Mouse (Mus musculus) heart, postnatal 25 days (tissue): Measurements from ENCODE around the gene Adprhl1. TPM values are rescaled to one million over a fixed set of nuclear protein-coding genes. Genes with fewer than 3 reads are reported as not detected.

ENCODE experiments used
- DNase-seq: peaks from one replicate; pipeline ENCODE4 v3.0.0; 2022; ENCODE audit warnings: low spot score
- intact Hi-C: fragments of 180-260 bp; cut with DNase I; formaldehyde crosslinking; loops from one replicate; pipeline ENCODE4 v1.15.1; 2025
- total RNA-seq, 2 experiments: library from RNA; stranded (reverse); gene quantifications; 2 replicates each; pipeline ENCODE4 v1.2.3; 2021

The Adprhl1 gene
- total RNA-seq, result 100 to 1,000 TPM; 515 to 520 TPM

- intact Hi-C loops, result loop anchor here (5.0 kb wide), 1 partner anchor 42 kb away; no protein-coding TSS in a partner anchor
Measured at GRCm38 (mm10) chr8:13254019-13254418, at the start of gene Adprhl1. Gene Adprhl1 (minus strand): TSS chr8:13254162.

DNA sequence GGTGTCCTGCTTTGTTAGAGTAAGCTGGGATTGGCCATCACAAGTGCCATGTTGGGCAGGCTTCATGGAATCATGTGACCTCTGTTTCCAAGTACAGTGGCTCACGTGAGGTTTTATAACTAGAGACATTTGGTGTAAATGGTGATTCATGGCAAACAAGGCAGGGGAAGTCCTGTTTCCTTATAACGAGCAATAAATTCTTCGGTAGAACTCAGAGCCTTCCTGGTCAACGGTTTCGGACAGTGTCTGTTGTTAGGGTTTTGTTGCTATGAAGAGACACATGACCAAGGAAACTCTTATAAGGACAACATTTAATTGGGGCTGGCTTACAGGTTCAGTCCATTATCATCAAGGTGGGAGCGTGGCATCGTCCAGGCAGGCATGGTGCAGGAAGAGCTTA lies 47.1 kb upstream of the Adprhl1 start:
- no peak for DNase-seq
- intact Hi-C loops, result no loop called here

More at GRCm38 (mm10) chr8:13254019-13254418, at the start of gene Adprhl1:
- peak; percentile 36 for DNase-seq

DNA sequence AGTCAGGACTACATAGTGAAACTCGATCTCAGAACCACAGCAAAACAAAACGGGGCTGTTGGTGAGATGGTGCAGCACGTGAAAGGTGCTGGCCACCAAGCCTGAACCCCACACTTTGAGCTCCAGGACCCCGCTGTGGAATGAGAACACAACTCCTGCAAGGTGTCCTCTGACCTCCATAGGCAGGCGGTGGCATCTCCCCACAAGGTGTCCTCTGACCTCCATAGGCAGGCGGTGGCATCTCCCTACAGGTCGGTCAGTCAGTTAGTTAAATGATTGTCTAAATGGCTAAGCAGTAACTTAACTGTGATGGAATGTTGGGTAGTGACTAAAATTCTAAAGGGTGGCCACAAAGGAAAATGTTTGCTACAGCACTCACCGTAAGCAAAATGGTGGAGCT lies 45.6 kb upstream of the Adprhl1 start:
- DNase-seq, result no peak
- intact Hi-C loops, result no loop called here

GRCm38 (mm10) chr8:13293677-13294470 lies 39.9 kb upstream of the Adprhl1 start:
- no peak for DNase-seq
- intact Hi-C loops, result no loop called here

GRCm38 (mm10) chr8:13292364-13292763 lies 38.4 kb upstream of the Adprhl1 start:
- intact Hi-C loops, result no loop called here
- DNase-seq, result peak; percentile 33

DNA sequence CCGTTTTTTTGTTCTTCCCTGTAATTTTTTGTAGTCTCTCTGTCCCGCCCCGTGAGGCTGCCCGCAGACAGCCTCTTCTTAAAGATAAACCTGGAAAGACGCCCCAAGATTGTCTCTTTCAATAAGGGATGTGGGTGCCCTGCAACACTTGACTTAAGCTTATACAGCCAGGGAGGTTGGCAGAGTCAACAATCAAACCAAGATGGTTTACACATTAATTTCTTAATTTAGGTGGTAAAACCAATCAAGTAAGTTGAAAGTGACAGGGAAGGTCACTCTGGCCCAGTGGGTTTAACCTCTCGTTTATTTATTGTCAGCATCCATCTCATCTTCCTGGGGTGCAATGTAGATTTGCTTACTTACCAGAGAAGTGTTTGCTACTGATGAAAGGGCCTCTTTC lies 34.7 kb upstream of the Adprhl1 start:
- no peak for DNase-seq
- intact Hi-C loops, result loop anchor here (5.0 kb wide), 1 partner anchor 131 kb away; the partner anchor contains the start of gene Lamp1

GRCm38 (mm10) chr8:13287692-13288623 lies 34.0 kb upstream of the Adprhl1 start, which contains the start of the genes Dcun1d2 and Tmco3:
Gene Dcun1d2 (minus strand): TSS chr8:13288131.
Gene Tmco3 (plus strand): TSS chr8:13288190.
- peak; percentile 91 for DNase-seq
- intact Hi-C loops, result loop anchor here (5.0 kb wide), 1 partner anchor 131 kb away; the partner anchor contains the start of gene Lamp1

DNA sequence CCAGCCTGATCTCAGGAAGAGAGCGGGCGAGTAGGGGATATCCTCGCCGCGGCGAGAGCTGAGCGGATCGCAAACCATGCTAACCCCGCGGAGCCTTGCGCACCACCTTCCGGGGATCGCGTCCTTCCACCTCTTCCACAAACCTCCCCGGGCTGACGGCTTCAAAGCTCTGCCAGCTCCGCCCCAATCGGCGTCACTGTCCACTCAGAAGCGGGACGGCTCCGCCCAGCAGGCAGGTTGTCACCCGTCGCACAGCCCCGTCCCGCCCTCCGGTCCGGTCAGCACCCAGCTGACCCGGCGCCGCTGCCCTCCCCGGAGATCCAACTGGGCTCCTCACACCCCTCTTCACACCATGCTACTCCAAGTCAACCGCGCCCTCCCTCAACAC lies 33.3 kb upstream of the Adprhl1 start:
- peak; percentile 83 for DNase-seq
- intact Hi-C loops, result loop anchor here (5.0 kb wide), 1 partner anchor 130 kb away; the partner anchor contains the start of gene Lamp1

GRCm38 (mm10) chr8:13283200-13283599 lies 29.2 kb upstream of the Adprhl1 start:
- intact Hi-C loops, result no loop called here
- DNase-seq, result no peak

- intact Hi-C loops, result no loop called here
- DNase-seq, result no peak
Measured at GRCm38 (mm10) chr8:13276941-13277447, 23.0 kb upstream of the Adprhl1 start.

DNA sequence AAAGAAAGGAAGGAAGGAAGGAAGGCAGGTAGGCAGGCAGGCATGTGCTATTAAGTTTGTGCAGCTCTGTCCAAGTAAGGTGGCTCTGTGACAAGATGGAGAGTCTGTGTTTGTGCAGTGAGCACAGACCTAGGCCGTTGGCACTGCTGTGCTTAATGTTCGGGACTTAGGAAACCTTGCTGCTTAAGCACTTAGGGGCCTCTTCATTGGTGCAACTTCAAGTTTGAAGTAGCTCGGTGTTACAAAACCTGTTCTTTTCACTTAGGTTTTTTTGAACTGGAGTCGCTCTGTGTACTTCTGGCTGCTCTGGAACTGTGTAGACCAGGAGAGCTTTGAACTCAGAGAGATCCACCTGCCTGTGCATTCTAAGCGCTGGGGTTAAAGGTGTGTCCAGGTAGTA lies 18.9 kb upstream of the Adprhl1 start:
- intact Hi-C loops, result no loop called here
- DNase-seq, result no peak

- intact Hi-C loops, result no loop called here
- DNase-seq, result no peak
Measured at GRCm38 (mm10) chr8:13267566-13267965, 13.6 kb upstream of the Adprhl1 start.

DNA sequence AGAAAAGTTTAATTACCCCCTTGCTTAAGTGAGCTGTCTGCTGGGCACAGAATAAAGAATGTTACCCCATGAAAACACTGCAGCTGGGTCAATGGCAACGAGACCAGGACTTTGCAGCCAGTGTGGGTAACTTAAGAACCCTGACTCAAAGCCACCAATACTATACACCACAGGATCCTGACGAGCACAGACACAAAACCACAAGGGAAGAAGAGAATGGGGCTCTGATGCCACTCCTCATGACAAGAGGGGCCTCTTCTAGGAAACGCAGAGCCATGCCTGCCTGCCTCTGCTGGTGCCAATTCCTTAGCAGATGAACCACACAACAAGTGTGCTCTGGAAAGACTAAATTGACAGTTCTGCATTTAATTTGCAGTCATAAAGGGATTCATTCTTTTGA lies 9.4 kb upstream of the Adprhl1 start:
- intact Hi-C loops, result no loop called here
- no peak for DNase-seq

DNA sequence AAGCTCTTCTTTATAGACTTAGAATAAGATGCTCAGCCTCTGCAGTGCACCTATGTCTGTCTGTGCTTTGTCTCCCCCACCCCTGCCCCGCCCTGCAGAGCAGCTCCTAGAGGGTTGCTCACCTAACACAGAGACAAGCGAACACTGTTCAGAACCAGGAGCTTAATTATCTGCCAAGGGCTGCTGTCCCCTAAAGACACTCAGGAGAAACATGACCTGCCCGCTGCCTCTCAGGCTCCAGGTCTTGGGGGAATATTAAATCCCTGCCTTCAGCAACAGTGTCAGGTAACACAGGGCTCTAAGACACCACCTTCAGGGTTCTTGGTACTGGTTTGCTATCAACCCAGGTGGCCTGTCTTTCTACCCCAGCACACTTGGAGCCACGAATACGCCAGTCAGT lies 549 bp downstream of the Adprhl1 start:
- DNase-seq, result no peak
- intact Hi-C loops, result loop anchor here (5.0 kb wide), 1 partner anchor 41 kb away; no protein-coding TSS in a partner anchor

- intact Hi-C loops, result loop anchor here (5.0 kb wide), 1 partner anchor 41 kb away; no protein-coding TSS in a partner anchor
Measured at GRCm38 (mm10) chr8:13252837-13253236, 1.1 kb downstream of the Adprhl1 start.

GRCm38 (mm10) chr8:13244343-13244880 lies 9.6 kb downstream of the Adprhl1 start:
- no peak for DNase-seq
- intact Hi-C loops, result no loop called here

More at GRCm38 (mm10) chr8:13252837-13253236, 1.1 kb downstream of the Adprhl1 start:
- DNase-seq, result no peak

DNA sequence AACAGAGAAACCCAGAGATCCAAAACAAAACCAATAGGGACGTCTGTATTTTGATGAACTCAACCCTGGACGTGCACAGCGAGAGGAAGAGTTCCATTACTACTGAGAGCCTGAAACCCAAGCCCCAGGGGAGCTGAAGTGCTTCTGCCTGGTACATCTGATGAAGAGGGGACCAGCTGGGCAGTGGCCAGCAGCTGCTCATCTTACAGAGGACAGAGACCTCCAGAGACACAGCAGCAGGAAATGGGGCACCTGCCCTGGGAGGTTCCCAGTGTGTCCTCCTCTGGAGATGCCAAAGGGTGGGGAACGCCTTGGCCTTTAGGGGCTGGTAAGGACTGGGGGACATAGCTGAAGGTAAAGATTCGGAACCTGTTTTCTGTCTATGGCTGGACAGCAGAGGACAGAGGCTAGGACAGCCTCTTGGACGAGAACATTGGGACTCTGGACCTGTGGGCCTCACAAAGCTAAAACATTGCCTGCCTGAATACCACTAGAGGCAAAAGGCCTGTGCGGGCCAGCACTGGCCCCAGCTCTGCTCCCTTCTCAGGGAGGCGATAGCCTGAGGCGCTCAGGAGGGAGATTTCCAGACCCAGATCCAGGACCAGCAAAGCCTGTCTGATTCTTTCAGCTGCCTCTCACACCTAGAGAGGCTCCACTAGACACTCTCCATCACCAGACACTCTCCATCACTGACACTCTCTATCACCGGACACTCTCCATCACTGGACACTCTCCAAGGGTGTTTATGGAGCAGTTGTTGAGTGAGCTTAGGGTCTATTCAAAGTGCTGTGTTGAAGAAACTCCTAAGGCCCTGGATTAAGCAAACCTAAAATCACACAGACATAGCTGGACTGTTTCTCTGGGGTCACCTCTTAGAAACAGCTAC lies 10.7 kb downstream of the Adprhl1 start:
- no peak for DNase-seq
- intact Hi-C loops, result no loop called here

DNA sequence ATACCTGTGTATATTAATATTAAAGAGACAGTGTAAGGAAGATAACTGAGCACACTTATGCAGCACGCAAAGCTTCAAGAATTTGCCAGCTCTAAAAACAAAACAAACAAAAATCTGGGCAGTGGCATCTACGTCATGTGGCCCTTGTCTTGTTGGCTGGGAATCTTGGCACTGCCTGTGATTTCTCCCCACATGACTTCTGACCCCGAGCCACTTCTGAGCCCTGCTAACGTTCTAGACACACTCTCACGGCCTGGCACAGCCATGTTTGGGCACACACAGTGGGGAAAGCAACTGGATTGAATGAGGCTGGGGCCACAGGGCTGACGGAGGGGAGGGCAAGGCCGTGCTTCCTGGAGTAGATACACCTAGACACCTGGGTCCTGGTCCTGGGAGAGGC lies 13.3 kb downstream of the Adprhl1 start:
- intact Hi-C loops, result no loop called here
- no peak for DNase-seq

DNA sequence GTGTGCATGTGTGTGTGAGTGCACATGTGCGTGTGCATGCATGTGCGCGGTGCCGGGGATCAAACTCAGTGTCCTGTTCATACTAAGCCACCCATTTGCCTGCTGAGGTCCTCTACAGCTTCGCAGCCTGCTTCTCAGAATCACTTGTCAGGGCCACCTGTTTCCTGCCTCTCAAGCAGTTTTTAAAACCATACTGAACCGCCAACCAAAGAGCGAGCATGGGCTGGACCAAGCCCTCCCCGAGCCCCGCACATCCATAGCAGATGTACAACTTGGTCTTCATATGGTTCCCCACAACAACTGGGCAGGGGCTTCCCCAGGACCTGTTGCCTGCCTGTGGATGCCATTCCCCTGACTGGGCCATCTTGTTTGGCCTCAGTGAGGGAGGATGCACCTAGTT lies 13.9 kb downstream of the Adprhl1 start:
- intact Hi-C loops, result no loop called here
- DNase-seq, result no peak
